Mouse (Mus musculus) lung, postnatal 4 days (tissue): ENCODE results near the gene Wfikkn1.
"Not testable (repeated sequence)": the region's sequence is repeated elsewhere in the genome, so short reads cannot be mapped to it uniquely, and the experiment has no call there.

Experiments used
- DNase-seq, 2 experiments: peaks; one replicate each; pipeline ENCODE4 v3.0.0; 2021

The Wfikkn1 gene

DNA sequence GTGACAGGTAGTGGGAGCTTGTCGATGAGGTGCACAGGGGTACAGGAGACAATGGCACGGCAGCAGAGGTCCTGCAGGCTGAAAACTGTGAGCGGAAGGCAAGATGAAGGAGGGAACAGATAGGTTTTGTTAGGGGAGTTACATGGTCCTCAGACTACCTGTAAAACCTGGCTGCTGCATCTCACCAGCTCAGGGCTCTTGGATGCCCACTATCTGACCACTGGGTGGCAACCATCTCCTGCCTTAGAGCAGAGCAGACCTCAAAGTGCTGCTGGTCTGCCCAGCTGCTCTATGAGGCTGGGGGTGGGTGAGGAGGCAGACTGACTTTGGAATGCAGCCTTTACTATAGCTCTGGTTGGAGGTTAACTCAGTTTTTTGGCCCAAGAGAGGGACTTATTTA lies 3.2 kb upstream of the Wfikkn1 start:
- no peak for DNase-seq

GRCm38 (mm10) chr17:25883268-25883667 lies 2.6 kb upstream of the Wfikkn1 start:
- no peak for DNase-seq

DNA sequence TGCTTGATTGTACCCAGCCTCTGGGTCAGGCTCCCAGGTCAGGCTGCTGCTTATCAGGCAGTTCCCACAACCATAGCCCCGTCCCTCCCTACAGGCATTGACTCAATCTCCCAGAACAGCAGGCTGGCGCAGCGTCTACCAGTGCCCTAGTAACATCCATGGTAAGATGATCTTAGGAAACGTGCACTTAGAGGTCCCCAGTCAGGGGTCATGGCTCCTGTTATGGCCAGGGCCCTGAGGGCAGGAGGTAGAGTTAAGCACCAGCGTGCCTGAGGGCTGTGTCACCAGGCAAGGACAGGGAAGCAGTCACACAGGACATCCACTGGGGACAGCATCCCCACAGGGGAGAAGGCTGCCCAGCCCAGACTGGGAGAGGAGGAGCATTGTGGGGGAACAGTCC lies 1.6 kb upstream of the Wfikkn1 start:
- DNase-seq, result no peak

GRCm38 (mm10) chr17:25881691-25882090 lies 1.0 kb upstream of the Wfikkn1 start:
- DNase-seq, result no peak

DNA sequence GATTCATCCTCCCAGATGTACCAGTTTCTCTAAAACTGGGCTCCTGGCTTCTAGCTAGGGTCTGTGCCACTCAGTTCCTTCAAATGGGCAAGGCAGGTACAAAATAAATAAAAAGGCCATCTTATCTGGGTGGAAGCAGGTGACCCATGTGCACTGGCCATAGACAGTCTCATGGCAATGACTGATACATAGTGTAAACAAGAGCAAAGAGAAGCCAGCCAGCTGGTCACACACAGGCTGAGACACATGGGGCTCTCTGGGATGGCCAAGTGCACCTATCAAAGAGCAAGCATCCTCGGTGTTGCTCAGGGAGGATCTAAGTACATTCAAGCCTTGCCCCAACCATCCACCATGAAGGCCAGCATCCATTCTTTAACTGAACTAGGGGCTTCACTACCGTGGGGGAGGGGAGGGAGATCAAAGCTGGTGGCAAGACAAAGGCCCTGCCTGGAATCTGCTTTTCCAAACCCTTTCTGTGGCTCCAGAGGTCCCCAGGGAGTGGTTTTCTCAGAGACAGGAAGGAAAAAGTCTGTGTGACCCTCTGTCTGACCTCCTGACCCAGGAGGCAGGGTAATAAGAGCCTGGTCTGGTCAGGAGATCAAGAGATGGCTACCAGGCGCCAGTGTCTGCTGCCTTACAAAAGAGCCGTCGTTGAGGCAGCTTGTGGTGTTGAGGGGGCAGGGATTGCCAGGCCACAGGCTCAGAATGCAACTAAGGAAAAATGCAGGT lies 419 bp upstream of the Wfikkn1 start:
- no peak for DNase-seq

DNA sequence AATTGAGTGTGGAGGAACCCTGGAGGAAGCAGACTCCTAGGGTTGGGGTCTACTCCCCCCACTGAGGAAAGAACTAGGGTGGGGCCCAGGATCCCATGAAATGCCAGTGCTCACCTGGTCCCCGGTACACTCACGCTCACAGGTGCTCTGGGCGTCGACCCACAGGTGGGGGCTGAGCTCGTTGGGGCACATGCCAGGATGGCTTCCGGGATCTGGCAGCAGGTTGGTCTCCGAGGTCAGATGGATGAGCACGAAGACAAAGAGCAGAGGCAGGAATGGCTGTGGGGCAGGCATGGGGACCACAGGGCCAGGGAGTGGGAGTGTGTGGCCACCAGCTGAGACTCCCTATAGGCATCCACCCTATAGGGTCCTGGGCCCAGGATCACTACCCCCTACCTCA lies 908 bp downstream of the Wfikkn1 start:
- no peak for DNase-seq

- peak in 1 of 2 experiments; percentile 38 for DNase-seq
These were observed 1.4 kb downstream of the Wfikkn1 start for GRCm38 (mm10) chr17:25879261-25879660.

DNA sequence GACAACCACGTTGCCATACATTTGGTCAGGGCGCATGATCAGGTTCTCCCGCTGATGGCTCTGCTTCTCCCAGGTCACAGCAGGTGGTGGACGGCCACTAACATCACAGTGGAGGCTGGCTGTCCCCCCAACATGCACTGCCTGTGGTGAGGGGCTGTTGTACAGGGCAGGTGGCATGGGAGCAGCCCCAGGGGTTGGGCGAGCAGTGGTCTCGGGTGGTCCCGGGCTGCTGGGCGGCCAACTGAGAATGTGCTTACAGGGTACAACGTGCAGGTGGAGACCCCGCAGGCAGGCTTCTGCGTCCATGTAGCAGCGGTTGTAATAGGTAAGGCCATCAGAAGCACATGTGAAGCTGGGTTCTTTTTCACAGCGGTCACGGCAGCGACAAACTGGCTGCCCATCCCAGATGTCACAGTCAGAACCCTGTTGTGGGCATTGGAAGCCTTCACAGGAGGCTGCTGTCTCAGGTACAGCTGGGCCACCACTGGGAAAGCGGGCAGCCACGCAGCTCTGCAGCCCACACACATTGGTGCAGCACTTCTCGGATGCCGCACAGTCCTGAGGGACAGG lies 2.0 kb downstream of the Wfikkn1 start:
- no peak for DNase-seq

DNA sequence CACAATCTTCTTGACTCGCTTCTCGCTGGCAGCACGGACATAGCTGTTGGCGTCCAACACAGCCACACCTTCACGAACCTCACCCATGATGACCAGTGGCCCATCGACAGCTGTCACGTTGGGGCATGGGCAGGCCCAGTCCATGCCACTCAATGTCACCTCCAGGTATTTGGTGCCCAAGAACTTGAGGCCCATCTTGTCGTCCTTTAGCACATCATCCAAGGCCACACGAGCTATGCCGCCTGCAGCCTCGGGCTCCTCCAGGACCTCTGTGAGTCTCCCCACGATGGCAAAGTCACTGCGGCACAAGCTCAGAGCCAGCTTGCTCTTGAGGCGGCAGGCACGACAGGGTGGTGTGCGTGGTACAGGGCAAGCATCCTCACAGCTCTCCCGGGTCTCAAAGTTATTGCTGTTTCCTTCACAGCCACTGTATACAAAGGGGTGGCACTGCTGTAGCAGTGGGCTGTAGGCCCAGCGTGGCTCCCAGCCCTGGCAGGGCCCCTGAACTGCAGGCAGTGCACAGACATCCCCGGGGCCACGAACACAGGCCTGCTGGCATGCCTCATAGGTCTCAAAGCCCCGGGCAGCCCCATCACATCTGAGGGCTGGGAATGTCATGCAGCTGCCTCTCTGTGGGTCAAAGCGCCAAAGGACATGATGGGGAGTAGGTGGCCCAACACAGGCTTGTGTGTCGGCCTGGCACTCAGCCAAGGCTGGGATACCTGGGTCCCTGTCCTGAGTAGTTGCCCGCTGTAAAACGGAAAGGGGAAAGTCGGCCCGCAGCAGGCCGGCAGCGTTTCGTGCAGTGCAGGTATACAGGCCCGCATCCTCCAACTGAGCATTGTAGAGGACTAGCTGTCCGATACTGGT lies 2.7 kb downstream of the Wfikkn1 start:
- no peak for DNase-seq

GRCm38 (mm10) chr17:25877025-25877424 lies 3.6 kb downstream of the Wfikkn1 start:
- no peak for DNase-seq

- no peak for DNase-seq
These were observed 4.2 kb downstream of the Wfikkn1 start for GRCm38 (mm10) chr17:25876347-25876915.

GRCm38 (mm10) chr17:25875171-25876136 lies 5.2 kb downstream of the Wfikkn1 start:
- DNase-seq, result peak; percentile 91 to 92

GRCm38 (mm10) chr17:25874721-25875170 lies 5.9 kb downstream of the Wfikkn1 start, which contains the start of gene Mettl26:
Gene Mettl26 (plus strand): TSS chr17:25875074.
- DNase-seq, result peak; percentile 90 to 93

DNA sequence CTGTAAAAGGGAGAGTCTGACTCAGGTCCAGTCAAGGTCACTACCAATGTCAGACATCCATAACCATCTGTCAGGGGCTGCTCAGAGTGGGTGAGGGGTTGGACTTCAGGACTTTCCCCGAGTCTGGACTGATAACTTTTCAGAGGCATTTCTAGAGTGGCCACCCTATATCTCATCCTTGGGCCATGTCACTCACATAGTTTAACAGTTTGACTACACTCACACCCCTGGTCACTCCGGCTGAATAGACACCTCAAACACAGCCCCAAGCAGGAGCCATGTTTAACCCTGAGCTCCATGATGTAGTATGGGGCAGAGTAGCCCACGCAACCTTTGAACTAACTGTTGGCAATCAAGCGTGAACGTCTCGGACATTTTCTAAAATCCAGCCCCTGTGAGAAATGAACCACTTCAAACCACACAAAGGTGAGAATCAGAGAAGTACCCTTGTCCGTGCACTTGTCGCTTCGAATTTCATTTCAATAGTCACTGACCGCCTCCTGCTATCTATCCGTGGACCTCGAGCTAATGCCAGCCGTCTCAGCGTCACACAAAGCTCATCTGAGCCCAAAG lies 6.4 kb downstream of the Wfikkn1 start:
- no peak for DNase-seq

DNA sequence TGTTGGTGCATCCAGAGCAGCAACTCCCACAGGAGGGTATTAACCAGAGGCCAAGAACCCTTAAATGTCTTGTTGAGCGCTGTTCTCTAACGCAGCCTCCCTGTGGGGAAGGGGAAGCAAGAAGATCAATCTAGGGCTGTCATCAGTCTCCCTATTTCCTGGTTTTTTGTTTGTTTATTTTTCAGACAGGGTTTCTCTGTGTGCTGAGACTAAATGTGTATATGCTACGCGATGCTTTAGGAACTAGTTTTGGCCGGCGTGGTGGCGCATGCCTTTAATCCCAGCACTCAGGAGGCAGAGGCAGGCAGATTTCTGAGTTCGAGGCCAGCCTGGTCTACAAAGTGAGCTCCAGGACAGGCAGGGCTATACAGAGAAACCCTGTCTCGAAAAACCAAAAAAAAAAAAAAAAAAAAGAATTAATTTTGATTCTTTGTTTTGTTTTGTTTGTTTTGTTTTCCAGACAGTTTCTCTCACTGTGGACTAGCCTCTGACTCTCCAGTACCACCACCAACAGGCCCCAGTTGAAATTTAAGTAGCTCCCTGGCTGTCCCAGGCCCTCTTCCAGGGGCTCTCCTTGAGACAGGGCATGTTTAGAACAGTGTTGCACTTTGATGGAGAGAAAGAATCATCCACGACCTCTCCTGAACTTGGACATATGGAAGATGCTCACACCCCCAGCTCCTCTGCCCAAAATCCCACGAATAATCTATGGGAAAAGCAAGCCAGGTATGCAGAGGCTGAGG lies 7.1 kb downstream of the Wfikkn1 start:
- no peak for DNase-seq

DNA sequence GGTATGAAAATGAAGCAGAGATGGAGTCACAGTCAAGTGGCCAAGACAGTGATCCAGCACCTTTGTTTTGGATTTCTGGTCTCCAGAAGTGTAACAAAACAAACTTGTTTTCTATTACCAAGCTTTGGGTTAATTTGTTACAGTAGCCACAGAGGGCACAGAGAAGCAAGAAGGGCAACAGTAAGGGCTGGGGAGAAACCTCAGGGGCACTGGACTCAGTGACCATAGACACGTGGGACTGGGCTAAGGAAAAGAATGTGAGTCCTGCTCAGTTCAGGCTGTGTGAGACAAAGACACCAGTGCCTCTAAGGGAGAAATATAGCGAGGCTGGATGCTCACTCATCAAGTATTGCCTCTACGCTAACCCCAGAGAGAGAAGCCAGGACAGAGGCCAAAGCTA lies 8.0 kb downstream of the Wfikkn1 start:
- DNase-seq, result no peak

DNA sequence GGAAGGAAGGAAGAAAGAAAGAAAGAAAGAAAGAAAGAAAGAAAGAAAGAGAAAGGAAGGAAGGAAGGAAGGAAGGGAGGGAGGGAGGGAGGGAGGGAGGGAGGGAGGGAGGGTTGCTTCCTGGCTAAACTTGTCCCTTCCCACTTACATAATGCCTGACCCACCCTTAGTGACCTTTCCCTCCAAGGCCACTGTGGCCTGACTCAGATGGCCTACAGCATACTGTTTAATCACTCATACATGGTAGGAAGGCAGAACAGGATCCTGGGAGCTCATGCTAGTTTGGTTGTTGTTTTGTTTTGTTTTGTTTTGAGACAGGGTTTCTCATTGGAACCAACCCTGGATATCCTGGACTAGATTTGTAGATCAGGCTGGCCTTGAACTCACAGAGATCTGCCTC lies 9.1 kb downstream of the Wfikkn1 start:
- DNase-seq, result not testable (repeated sequence)

- DNase-seq, result no peak
These were observed 10.7 kb downstream of the Wfikkn1 start for GRCm38 (mm10) chr17:25869954-25870353.

GRCm38 (mm10) chr17:25869498-25869897 lies 11.2 kb downstream of the Wfikkn1 start:
- DNase-seq, result no peak

DNA sequence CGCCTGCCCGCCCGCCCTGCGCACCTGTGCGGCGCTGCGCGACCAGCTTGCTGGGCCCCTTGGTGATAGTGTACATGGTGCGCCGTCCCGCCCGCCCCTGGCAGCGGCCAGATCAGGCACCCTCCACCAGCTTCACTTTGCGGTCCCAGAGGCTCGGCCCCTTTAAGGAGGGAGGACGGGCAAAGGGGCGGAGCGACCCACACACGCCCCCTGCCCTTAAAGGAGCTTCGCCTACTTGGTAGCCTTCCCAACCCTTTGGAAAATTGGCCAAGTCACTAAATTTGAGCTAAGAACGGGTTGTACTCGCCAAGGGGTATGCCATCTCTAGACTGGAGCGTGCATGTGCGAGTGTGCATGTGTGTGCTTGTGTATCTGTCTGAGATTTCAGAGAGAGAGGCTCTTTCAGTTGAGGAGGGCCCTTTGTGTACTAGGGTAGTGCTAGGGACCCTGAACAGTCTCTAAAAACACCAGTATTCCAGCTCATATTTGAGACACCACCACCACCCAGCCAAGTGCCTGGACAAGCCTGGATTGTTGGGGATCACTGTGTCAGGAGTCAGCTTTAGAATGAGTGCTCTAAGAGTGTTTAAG lies 12.0 kb downstream of the Wfikkn1 start, which contains the start of gene Mcrip2:
Gene Mcrip2 (minus strand): TSS at position 164 of the 591 bp plus-strand sequence.
- DNase-seq, result peak; percentile 85 to 88
